Mouse (Mus musculus) large intestine, adult 2 months (tissue): ENCODE results near the gene Elf1. TPM values are rescaled to one million over a fixed set of nuclear protein-coding genes. Genes with fewer than 3 reads are reported as not detected.

Experiments
- DNase-seq: peaks from one replicate; pipeline ENCODE4 v3.0.0-alpha.2; 2012; ENCODE audit warnings: low read depth, low spot score
- WGBS: fragments of 180-500 bp; shearing (Covaris S2); methylation state at CpG from one replicate; pipeline ENCODE4 v1.1.7; 2018; 5-methylcytosine and 5-hydroxymethylcytosine counted together
- polyA plus RNA-seq: library from polyadenylated mRNA; depleted of rRNA; stranded (reverse); fragments of >200 nt; gene quantifications from 2 replicates; pipeline ENCODE4 v1.2.3, GENCODE M21; 2012; rRNA removed

Elf1 gene
- polyA plus RNA-seq, 1 experiment: 12.0 TPM

DNA sequence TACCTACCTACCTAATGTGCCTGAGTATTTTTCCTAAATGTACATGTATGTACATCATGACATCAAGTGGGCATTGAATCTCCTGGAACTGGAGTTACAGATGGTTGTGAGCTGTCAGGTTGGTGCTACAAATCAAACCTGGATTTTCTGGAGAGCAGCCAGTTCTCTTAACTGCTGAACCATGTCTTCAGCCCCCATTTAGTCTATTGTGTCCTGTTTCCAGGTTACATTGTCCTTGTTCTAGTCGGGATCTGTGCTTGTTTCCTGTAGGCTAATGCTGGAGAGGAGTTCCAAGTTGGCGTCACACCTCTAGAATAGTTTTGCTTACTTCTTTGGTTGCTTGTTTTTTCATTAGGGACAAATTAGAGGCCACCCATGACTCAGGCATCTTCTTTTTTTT, 124.9 kb downstream of the Elf1 start:
- no peak for DNase-seq
- WGBS: 76% methylated on average over 2 of the region's 2 CpGs

DNA sequence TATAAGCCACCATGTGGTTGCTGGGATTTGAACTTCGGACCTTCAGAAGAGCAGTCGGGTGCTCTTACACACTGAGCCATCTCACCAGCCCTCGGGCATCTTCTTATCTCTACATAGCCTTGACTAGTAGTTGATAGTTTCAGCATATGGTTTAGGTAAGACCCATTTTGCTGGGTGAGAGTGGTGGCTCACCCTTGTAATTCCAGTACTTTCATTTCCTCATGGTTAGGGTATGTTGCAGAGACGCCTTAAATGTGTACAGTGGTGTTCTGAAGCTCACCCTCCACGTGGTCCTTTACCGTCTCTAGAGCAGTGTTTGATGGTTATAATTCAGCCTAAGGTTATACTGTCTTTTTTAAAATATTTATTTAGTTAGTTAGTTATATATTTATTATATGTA, 125.4 kb downstream of the Elf1 start:
- 60% methylated on average over 6 of the region's 6 CpGs for WGBS
- DNase-seq: no peak

DNA sequence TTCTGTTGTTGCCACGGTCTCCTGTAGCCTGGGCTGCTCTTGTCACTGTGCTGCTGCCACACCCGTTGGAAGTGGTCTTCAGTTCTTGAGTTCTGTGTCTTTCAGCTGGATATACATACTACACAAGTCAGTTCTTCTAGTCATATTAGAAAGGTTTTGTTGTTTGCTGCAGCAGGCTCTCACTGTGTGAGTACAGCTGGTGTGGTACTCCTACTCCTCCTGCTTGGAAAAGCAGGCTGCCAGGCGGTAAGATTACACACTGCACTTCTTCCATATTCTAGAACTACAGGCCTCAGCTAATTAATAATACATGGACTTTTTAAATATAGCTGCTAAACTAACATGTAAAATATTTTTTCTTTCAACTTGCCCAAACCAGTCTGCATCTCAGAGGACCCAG, 125.9 kb downstream of the Elf1 start:
- no peak for DNase-seq
- WGBS: 72% methylated on average over 3 of the region's 3 CpGs

DNA sequence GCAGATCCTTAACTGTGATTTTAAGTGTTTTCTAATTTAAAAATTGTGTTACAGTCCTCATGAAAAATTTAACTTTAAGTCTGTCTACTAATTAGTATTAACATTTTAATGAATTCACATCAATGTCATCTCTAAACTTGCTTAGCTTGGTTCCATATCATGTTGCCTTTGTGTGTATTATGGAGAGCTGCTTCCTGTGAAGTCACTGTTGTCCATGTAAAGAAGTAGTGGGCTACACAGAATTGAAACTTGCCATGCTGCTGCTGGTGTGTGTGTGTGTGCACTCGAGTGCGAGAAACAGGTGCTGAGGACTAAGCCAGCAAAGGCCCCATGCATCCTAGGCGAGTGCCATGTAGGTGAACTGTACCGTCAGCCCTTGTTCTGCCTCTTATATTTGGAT, 126.4 kb downstream of the Elf1 start:
- DNase-seq: no peak
- WGBS: 89% methylated on average over 4 of the region's 4 CpGs

DNA sequence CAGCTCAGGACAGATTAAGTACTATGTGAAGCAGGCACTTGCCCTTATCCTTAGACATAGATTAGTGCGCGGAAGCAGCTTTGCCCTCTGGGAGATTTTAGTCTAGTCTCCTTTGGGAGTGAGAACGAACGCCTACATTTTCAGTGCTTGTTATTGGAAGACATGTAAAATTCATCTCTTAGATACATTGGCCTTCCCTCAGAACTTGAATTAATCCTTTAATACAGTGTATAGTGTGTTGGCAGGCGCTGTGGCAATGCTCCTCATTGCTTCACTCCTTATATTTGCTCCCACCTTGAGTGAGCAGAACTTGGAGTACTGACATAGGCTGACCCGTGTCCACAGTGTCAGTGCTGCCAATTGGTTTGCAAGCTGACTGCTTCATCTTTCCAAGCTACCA, 127.3 kb downstream of the Elf1 start:
- 97% methylated on average over 6 of the region's 6 CpGs for WGBS
- DNase-seq: no peak

DNA sequence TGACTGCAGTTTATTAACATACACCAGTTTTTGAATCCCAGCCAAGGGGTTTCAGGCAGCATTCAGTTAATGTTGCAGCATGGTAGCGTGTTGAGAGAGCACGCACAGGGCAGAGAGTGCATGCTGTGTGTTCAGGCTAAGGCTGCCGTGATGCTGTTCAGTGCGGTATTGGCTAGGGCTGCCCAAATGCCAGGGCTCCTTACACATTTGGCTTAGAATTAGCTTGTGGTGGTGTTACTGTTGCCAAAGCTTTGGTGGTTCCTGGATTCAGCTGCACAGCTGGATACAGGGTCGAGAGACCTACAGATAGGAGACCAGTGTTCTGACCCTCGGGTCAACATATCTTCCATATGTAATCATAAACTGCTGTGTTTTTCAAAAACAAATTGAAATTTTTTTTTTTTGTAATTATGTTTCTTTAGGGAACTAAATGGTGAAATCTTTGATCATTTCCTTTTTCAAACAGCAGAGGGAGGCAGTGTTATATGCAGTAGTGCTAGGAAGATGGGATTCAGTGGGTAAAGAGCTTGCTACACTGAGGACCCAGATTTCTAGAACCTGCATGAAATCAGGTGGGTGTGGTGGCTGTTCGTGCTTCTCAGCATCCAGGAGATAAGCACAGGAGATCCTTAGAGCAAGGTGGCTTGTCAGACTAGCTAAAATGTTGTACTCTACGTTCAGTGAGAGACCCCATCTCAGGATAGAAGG, 136.3 kb downstream of the Elf1 start:
- DNase-seq: no peak
- WGBS: 83% methylated on average over 8 of the region's 8 CpGs

DNA sequence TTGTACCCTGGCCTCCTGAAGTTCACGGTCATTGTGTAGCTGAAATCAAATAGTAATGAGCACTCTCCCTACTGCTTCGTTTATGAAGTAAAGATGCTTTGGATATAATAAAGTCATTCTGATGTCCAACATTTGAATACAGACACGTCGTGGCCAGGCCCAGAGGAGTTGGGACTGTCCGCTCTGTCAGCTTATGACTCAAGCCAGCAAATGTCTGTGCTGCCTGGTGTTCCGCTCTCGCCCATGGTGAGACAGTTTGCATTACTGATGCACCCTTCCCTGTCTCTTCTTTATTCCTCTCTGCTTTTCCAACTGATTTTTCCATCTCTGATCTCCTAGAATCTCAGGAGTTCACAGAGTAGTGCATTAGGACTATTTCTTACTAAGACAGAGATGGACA, 138.8 kb downstream of the Elf1 start:
- no peak for DNase-seq
- 94% methylated on average over 7 of the region's 7 CpGs for WGBS

DNA sequence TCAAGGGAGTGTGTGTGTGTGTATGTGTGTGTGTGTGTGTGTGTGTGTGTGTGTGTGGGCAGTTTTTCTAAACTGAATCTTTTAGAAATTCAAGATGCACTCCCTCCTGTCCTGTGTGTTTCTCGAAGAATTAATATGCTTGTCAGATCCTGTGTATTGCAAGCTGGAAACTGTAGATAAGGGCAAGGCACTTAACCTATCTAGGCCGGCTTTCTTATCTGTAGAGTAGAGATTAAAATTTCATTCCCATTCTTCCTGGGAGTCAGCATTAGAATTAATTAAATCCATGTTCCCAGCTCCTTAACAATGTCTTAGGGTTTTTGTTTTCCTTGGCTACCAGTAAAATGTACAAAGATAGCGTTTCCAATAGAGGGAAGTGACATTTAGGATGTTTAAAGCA, 140.1 kb downstream of the Elf1 start:
- WGBS: 84% methylated on average over 3 of the region's 3 CpGs

More for the DNA sequence above, 140.1 kb downstream of the Elf1 start:
- no peak for DNase-seq

Other genes with a start within 250 kb of the Elf1 start
- not detected in 2 replicates for gene Zfp957, start 233.8 kb upstream of the Elf1 start, polyA plus RNA-seq
- 25.8 and 28.2 TPM in 2 replicates for gene Rgcc, start 179.5 kb upstream of the Elf1 start, polyA plus RNA-seq
- gene Naa16, start 90.4 kb upstream of the Elf1 start, polyA plus RNA-seq: 1.7 and 2.5 TPM in 2 replicates
- 1.6 and 1.7 TPM in 2 replicates for gene Mtrf1, start 83.4 kb upstream of the Elf1 start, polyA plus RNA-seq
- 1.4 and 2.5 TPM in 2 replicates for gene Kbtbd7, start 54.7 kb upstream of the Elf1 start, polyA plus RNA-seq
- 0.63 and 0.97 TPM in 2 replicates for gene Kbtbd6, start 29.4 kb upstream of the Elf1 start, polyA plus RNA-seq
- gene Wbp4, start 326 bp downstream of the Elf1 start, polyA plus RNA-seq: 2.4 and 3.5 TPM in 2 replicates
- gene Sugt1, start 106.5 kb downstream of the Elf1 start, polyA plus RNA-seq: 5.1 and 8.2 TPM in 2 replicates
- not detected in 2 replicates for gene Cnmd, start 181.0 kb downstream of the Elf1 start, polyA plus RNA-seq